Mouse (Mus musculus) left cerebral cortex, adult 18-20 months (tissue): ENCODE measurements around the gene Lats1. TPM values are rescaled to one million over a fixed set of nuclear protein-coding genes. Genes with fewer than 3 reads are reported as not detected.
A peak's percentile ranks its signal among the peaks of the same experiment; 100 is the strongest.

Experiments used
- DNase-seq, 2 experiments: peaks; one replicate each; pipeline ENCODE4 v3.0.0; 2021 to 2022; ENCODE audit warnings: low spot score in 2 of 2, mixed read lengths in 1 of 2
- long read RNA-seq, 2 experiments: library from polyadenylated mRNA; stranded (forward); transcript quantifications; one replicate each; pipeline ENCODE4 v2.0.0; 2021
- total RNA-seq, 2 experiments: library from RNA; stranded (reverse); gene quantifications; 2 replicates each; pipeline ENCODE4 v1.2.3; 2021

The Lats1 gene
- total RNA-seq, result 10 to 100 TPM; 30.2 to 32.8 TPM
- long read RNA-seq, experiment 1, full-length matches to known transcripts, result 1 of 10 reads
- long read RNA-seq, experiment 1, partial matches to known transcripts, result 4 of 10 reads
- long read RNA-seq, experiment 1, other reads (novel, unspliced or antisense), result 5 of 10 reads
- long read RNA-seq, experiment 2, partial matches to known transcripts, result 2 of 5 reads
- long read RNA-seq, experiment 2, other reads (novel, unspliced or antisense), result 3 of 5 reads

DNA sequence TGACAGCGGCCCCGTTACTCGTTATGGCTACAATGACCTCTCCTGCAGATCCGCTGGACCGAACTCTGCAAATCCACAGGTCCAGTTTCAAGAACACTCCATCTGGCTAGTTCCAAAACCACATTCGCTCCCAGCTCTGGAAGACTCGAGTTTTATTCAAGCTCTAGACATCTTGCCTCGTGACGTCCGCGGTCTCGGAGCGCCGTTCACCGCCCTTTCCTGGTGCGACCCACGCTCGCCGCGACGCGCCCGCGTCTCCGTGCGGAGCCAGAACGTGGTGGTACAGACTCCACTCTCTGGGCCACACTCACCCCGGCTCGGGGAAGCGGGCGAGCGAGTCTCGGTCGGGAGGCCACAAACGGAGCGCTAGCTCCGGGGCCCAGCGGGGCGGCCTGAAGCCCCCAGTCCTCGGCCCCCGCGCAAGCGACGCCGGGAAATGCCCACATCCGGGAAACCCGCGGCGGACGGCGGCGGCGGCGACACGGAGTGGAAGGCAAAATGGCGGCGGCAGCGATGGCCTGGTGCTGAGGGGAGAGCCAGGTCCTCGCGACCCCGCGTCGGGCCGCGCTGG lies at the start of gene Lats1, which contains the start of gene Pcmt1:
Gene Lats1, plus strand, starts transcription at position 484 of the 571 bp plus-strand sequence.
Gene Pcmt1, minus strand, starts transcription at position 406 of the 571 bp plus-strand sequence.
- peak; percentile 90 to 93 for DNase-seq

DNA sequence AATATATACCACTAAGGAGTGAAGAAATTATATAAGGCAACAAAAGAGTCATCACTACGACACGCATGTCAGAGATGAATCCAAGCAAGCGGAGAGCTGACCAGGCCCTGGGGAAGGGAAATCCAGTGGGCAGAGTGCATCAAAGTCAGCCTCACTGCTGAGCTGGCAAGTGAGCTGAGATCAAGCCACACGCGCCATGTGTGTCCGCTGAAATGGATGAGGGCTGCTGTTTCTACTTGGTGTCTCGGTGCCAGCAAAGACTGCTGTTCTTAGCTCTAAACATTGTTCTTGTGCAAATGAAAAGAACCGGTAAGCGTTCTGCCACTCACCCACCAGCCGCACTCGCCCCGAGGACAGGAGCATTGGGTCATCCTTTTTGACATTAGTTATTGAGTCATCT lies 40.6 kb upstream of the Lats1 start:
- DNase-seq, result no peak

DNA sequence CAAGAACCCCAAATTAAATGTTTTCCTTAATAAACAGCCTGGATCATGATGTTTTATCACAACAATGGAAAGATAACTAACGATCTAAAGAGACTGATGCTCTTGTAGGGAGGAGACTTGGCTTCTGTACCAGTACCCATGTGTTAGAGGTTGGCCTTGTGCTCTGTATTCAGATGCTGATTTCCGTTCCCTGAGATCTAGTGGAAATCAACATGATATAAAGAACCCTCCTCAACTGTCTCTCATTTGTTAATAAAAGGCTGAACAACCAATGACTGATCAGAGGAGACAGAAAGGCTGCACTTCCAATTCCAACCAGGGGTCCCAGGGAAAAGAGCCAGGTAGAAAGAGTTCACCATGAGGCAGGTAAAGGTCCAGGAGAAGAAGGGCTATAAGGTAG lies 35.1 kb upstream of the Lats1 start:
- no peak for DNase-seq

DNA sequence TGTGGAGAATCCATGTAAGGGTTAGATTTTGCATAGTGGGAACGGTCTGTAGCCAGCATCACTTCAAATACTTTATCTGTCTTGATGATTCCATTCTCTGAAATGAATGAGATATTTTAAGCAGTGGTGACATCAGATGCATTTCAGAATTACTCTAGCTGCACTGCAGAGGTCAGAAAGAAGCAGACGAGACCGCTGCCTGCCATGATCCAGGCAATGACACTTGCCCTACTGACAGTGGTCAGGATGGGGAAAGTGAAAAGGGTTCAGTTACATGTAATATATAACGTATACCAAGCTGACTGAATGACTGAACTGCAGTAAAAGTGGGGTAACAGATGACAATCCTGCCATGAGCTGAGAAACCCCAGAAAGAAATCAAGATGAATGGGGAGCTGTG lies 32.0 kb upstream of the Lats1 start:
- no peak for DNase-seq

- DNase-seq, result no peak
Observed at GRCm38 (mm10) chr10:7651057-7651456, 30.0 kb upstream of the Lats1 start.

- no peak for DNase-seq
Observed at GRCm38 (mm10) chr10:7662471-7663141, 18.4 kb upstream of the Lats1 start.

DNA sequence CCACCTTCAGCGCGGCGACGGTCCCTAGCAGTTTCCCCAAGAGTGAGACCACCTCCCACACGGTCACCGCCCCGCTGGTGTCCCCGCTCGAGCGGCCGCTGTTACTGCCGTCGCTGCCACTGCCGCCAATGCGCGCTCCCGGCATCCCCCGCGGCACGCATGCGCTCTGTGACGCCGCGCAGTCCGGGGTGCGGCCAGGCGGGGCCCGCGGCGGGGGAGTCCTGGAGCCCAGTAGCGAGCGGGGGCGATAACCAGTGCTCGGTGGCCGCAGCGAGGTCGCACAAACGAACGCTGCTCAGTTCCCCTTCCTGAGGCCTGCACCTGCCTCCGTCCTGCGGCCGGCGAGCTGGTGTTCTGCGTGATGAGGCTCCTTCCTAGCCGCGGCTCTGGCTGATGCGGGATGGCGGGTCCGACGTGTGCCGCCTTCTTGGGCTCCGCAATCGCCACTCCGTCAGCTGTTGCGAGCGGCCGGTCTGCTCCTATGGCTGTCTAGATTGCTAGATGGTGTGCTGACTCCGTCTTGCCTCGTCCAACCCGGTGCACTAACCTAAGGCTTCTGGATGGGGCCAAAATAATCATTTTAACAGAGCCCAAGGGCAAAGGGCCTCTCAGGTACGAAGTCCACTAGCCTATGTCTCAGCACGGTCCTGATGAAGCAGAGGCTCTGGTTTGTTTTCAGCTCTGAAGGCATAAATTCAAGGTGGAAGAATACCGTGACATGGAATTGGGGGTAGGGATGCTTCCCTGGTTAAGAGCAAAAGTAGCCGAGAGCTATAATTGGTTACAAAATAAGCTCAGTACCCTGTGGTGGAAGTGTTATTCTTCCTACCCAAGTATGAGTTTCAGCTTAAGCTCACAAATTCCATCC lies 17.6 kb upstream of the Lats1 start:
- DNase-seq, result peak; percentile 93 to 96

GRCm38 (mm10) chr10:7664027-7664526 lies 16.9 kb upstream of the Lats1 start:
- no peak for DNase-seq

DNA sequence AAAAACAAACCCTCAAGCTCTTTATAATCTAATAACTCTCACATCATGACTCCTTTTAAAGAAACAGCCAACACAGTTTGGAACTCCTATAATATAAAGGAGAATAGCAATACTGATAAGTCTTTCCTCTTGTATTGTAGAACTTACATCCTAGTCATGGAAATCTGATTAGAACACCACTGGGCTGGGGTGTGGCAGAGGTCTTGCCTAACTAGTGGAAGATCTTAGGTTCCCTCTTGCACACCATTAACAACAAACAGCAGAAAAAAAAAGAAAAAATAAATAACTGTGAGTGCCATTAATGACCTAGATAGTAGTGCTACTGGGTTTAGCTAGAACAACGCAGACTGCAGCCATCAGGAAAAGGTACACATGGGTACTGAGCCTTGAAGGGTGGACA lies 16.1 kb upstream of the Lats1 start:
- DNase-seq, result no peak

- peak; percentile 89 to 93 for DNase-seq
Observed at GRCm38 (mm10) chr10:7667342-7667802, 13.6 kb upstream of the Lats1 start, which contains the start of gene Nup43. TSS of gene Nup43 (plus strand) at chr10:7667503.

- DNase-seq, result no peak
Observed at GRCm38 (mm10) chr10:7673673-7674072, 7.3 kb upstream of the Lats1 start.

DNA sequence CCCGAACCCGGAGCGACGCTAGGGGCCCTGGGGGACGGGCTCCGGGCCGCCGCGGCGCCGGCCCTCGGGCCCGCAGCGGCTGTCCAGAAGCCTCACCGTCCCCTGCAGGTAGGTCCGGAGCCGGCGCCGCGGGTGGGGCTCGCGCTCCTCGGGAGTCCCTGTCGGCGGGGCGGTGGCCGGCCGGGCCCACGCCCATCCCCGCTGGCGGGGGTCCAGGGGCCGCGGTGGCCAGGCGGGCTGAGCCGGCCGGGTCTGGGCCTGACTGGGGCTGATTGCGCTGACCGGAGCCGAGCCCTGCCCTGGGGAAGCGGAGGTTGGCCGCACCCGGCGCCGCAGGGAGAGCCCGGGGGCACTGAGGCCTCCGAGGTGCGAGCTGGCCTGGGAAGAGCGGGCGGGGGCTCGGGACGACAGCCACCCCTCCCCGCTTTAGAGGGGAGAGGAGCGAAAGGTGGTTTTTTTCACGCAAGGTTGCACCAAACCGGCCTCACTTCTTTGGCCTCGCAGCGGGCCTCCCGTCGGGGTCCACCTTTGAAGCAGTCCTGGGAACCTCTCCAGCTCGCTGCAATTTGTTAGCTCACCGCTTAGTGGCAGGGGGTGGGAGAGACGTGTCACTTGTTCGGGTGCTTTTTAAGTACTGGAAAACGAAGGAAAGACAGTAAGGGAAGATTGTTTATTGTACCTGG lies 470 bp downstream of the Lats1 start:
- peak; percentile 38 to 42 for DNase-seq

DNA sequence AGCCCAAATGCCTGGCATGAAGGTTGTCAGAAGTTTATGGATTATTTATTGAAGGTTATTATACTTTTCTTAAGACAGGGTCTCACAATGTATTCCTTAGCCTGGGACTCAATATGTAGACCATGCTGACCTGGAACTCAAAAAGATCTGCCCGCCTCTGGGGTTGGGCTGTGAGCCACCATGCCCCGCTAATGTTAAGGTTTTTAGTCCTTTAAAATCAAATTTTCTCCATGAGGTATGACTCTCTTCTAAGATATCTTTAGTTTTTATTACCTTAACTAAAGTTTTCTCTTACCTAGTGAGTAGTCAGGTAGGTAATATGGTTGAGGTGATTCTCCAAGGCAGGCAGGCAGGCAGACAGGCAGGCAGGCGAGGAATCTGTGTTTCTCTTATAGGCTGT lies 1.2 kb downstream of the Lats1 start:
- no peak for DNase-seq

DNA sequence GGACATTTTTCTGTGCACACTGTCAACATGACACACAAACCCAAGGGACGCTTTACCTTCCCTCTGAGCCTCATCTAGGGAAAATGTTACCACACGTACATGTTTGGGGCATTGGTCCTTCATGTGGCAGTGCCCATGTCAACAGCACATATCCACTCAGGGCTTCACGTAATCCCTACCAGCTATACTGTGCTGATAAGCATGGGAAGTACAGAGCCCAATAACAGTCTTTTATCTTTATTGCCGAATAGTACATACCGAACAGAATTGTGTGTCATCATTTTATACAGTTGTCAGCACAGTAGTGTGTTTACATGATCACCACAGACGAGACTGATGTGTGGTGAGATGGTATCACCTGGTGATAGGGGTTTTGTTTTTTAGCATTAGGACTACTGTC lies 5.9 kb downstream of the Lats1 start:
- no peak for DNase-seq

DNA sequence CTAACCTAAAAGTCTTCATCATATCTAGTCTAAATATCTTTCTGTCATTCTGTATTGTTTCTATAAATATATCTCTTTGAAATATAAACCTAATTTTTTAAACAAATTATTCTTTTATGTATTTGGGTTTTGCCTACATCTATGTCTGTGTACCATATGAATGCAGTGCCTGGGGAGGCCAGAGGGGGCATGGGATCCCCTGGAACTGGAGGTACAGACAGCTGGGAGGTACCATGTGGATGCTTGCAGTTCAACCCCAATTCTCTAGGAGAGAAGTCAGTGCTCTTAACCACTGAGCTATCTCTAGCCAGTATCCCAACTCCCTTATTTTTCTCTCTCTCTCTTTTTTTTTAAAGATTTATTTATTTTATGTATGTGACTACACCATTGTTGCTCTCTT lies 14.3 kb downstream of the Lats1 start:
- DNase-seq, result no peak

DNA sequence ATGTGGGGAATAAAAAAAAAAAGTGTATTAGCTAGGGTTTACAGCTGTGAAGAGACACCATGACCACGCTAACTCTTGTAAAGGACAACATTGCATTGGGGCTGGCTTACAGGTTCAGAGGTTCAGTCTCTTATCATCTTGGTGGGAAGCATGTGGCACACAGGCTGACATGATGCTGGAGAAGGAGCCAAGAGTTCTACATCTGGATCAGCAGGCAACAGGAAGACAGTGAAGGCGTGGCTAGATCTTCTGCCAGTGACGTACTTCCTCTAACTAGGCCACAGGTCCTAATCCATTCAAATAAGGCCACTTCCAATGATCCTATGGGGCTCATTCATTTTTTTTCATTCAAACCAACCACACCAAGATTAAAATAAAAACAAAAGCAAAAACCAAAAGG lies 19.1 kb downstream of the Lats1 start:
- DNase-seq, result no peak

DNA sequence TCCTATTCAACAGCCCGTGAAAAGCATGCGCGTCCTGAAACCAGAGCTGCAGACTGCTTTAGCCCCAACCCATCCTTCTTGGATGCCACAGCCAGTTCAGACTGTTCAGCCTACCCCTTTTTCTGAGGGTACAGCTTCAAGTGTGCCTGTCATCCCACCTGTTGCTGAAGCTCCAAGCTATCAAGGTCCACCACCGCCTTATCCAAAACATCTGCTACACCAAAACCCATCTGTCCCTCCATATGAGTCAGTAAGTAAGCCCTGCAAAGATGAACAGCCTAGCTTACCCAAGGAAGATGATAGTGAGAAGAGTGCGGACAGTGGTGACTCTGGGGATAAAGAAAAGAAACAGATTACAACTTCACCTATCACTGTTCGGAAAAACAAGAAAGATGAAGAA lies 21.6 kb downstream of the Lats1 start:
- DNase-seq, result no peak

DNA sequence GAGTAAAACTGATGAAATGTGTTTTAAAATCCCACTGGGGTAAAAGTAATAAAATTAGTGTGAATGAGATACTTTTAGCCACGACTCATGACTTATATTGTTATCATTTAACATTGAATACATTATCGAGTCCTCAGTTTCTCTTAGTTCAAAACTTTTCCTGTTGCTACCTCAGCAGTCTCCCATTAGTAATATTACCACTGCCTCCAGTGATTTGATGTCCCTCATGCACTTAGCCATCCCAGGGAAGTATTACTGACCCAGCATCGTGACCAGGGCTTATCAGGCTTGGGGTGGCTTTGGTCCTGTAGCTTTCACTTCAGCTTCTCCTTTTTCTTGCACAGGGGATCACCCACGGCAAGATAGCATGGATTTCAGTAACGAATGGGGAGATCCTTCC lies 29.1 kb downstream of the Lats1 start:
- no peak for DNase-seq

DNA sequence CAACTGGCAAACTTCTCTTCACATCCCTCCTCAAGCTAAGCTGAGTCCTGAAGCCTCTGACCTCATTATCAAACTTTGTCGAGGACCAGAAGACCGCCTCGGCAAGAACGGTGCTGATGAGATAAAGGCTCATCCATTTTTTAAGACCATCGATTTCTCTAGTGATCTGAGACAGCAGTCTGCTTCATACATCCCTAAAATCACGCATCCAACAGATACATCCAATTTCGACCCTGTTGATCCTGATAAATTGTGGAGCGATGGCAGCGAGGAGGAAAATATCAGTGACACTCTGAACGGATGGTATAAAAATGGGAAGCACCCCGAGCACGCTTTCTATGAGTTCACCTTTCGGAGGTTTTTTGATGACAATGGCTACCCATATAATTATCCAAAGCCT lies 31.5 kb downstream of the Lats1 start:
- no peak for DNase-seq

DNA sequence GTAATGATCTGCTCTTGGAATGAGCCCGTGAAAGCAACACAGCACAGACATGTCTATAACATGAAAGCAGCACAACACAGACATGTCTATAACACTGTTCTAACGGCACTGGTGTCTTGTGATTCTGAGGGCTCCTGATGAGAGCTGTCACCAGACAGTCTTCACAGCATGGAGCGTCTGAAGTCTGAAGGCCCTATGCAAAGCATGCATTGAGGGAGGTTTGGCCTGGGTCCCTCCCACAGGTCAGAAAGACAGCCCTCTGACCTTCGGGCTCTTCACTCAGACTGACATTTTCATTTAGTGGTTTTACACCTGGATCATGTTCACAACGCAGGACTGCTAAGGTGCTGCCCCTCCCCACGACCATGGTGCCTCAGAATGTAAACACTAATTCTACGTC lies 34.0 kb downstream of the Lats1 start:
- no peak for DNase-seq
